Mouse (Mus musculus): Measurements from ENCODE around the gene Sipa1l3. TPM values are rescaled to one million over a fixed set of nuclear protein-coding genes. Genes with fewer than 3 reads are reported as not detected.

Gene Sipa1l3
- polyA plus RNA-seq, 1 experiment: 44.6 TPM

DNA sequence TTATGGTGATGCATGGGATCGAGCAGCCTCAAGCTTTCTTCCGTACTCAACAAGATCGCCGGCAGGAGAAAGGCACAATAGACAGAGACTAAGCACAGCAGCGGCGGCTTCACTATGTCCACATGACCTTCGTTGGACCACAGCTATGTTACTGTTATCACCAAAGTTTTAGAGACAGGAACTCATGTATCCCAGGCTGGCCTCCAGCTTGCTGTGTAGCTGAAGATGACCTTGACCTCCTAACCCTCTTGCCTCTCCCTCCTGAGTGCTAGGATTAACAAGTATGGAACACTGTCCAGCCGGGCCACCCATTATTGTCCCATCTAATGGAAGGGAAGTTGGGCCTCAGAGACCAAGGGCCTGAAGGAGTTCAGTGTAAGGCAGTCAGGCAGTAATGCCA, 177.6 kb downstream of the Sipa1l3 start:
- Histone ChIP-seq H3K27ac (ENCODE audit: insufficient read depth, low read depth, low read length) (no peak overlapping the region), H3K36me3 (ENCODE audit: control insufficient read depth, insufficient read depth, low read length) (no peaks in the 10 kb centered on the region), H3K4me1 (ENCODE audit: control insufficient read depth, insufficient read depth, low read length) (no peaks in the 10 kb centered on the region), H3K4me3 (ENCODE audit: insufficient read depth, low read depth, low read length) (no peak overlapping the region), H3K27me3 (replicated peaks; ENCODE audit: control insufficient read depth, insufficient read depth, low read length) (no peaks in the 10 kb centered on the region)
- TF ChIP-seq CTCF (conservative IDR thresholded peaks at IDR 0.05; ENCODE audit: insufficient read depth, insufficient read length, low read depth, low read length): no peak
- TF ChIP-seq POLR2A (IDR thresholded peaks at IDR 0.05; ENCODE audit: low read depth, low read length): no peak
- DNase-seq: no peak
- WGBS: 93% methylated on average over 8 of the region's 8 CpGs

GRCm38 (mm10) chr7:29340247-29340646, 178.2 kb downstream of the Sipa1l3 start:
- 83% methylated on average over 9 of the region's 9 CpGs for WGBS
- no peak overlapping the region for H3K4me3 ChIP-seq (ENCODE audit: insufficient read depth, low read depth, low read length)
- H3K4me1 ChIP-seq (ENCODE audit: control insufficient read depth, insufficient read depth, low read length): no peaks in the 10 kb centered on the region

DNA sequence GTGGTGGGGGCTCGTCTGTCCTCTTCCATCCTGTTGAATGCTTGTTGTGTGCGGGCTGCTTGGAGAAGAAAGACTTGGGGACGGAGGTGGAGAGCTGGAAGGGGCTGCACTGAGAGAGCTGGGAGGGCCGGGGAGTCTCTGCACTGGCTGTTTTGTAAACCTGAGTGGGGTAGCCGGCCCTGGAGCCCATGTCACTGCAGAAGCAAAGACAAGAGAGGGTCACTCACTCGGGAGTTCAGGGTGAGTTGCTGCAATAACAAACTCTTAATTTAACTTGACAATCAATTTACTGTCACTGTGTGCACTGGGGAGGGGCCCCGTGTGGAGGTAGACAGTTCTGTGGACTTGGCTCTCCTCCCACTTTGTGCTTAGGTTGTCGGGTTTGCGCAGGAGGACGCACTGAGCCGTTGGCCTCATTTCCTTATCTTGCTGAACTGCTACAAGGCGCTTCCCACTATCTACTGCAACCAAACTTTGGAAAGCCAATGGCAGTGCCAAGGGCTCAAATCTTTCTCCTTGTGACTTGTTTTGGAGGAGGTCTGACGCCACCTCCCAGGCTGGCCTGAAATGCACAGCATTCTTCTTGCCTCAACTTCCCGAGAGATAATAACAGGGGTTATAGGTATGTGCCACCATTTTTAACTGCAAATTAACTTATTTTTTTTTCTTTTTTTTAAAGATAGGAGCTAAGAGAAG, 179.3 kb downstream of the Sipa1l3 start:
- TF ChIP-seq POLR2A (IDR thresholded peaks at IDR 0.05; ENCODE audit: low read depth, low read length) (no peak), CTCF (conservative IDR thresholded peaks at IDR 0.05; ENCODE audit: insufficient read depth, insufficient read length, low read depth, low read length) (no peak)
- WGBS: 49% methylated on average over 14 of the region's 14 CpGs
- DNase-seq: no peak
- no peak overlapping the region for H3K4me3 ChIP-seq (ENCODE audit: insufficient read depth, low read depth, low read length)
- no peaks in the 10 kb centered on the region for H3K4me1 ChIP-seq (ENCODE audit: control insufficient read depth, insufficient read depth, low read length)
- H3K27me3 ChIP-seq (replicated peaks; ENCODE audit: control insufficient read depth, insufficient read depth, low read length): no peaks in the 10 kb centered on the region
- no peaks in the 10 kb centered on the region for H3K36me3 ChIP-seq (ENCODE audit: control insufficient read depth, insufficient read depth, low read length)
- H3K27ac ChIP-seq (ENCODE audit: insufficient read depth, low read depth, low read length): no peak overlapping the region

More at GRCm38 (mm10) chr7:29340247-29340646, 178.2 kb downstream of the Sipa1l3 start:
- no peaks in the 10 kb centered on the region for H3K36me3 ChIP-seq (ENCODE audit: control insufficient read depth, insufficient read depth, low read length)
- no peak for TF ChIP-seq POLR2A (IDR thresholded peaks at IDR 0.05; ENCODE audit: low read depth, low read length)
- no peak for TF ChIP-seq CTCF (conservative IDR thresholded peaks at IDR 0.05; ENCODE audit: insufficient read depth, insufficient read length, low read depth, low read length)
- H3K27ac ChIP-seq (ENCODE audit: insufficient read depth, low read depth, low read length): no peak overlapping the region
- DNase-seq: no peak
- no peaks in the 10 kb centered on the region for H3K27me3 ChIP-seq (replicated peaks; ENCODE audit: control insufficient read depth, insufficient read depth, low read length)

- DNase-seq: peak; percentile 73
- no peak overlapping the region for H3K27ac ChIP-seq (ENCODE audit: insufficient read depth, low read depth, low read length)
- no peaks in the 10 kb centered on the region for H3K27me3 ChIP-seq (replicated peaks; ENCODE audit: control insufficient read depth, insufficient read depth, low read length)
- whole genome bisulfite sequencing: 64% methylated on average over 9 of the region's 9 CpGs
- H3K36me3 ChIP-seq (ENCODE audit: control insufficient read depth, insufficient read depth, low read length): no peaks in the 10 kb centered on the region
- TF ChIP-seq POLR2A (IDR thresholded peaks at IDR 0.05; ENCODE audit: low read depth, low read length): no peak
- no peak overlapping the region for H3K4me3 ChIP-seq (ENCODE audit: insufficient read depth, low read depth, low read length)
- H3K4me1 ChIP-seq (ENCODE audit: control insufficient read depth, insufficient read depth, low read length): no peaks in the 10 kb centered on the region
Measured at GRCm38 (mm10) chr7:29338351-29338919, 180.0 kb downstream of the Sipa1l3 start.

- DNase-seq: no peak
- Histone ChIP-seq H3K4me3 (ENCODE audit: insufficient read depth, low read depth, low read length) (no peak overlapping the region), H3K27me3 (replicated peaks; ENCODE audit: control insufficient read depth, insufficient read depth, low read length) (no peaks in the 10 kb centered on the region), H3K4me1 (ENCODE audit: control insufficient read depth, insufficient read depth, low read length) (no peaks in the 10 kb centered on the region), H3K36me3 (ENCODE audit: control insufficient read depth, insufficient read depth, low read length) (no peaks in the 10 kb centered on the region), H3K27ac (ENCODE audit: insufficient read depth, low read depth, low read length) (no peak overlapping the region)
- TF ChIP-seq POLR2A (IDR thresholded peaks at IDR 0.05; ENCODE audit: low read depth, low read length) (no peak), CTCF (conservative IDR thresholded peaks at IDR 0.05; ENCODE audit: insufficient read depth, insufficient read length, low read depth, low read length) (no peak)
- WGBS: 86% methylated on average over 2 of the region's 2 CpGs
Measured at GRCm38 (mm10) chr7:29337766-29338165, 180.7 kb downstream of the Sipa1l3 start.

DNA sequence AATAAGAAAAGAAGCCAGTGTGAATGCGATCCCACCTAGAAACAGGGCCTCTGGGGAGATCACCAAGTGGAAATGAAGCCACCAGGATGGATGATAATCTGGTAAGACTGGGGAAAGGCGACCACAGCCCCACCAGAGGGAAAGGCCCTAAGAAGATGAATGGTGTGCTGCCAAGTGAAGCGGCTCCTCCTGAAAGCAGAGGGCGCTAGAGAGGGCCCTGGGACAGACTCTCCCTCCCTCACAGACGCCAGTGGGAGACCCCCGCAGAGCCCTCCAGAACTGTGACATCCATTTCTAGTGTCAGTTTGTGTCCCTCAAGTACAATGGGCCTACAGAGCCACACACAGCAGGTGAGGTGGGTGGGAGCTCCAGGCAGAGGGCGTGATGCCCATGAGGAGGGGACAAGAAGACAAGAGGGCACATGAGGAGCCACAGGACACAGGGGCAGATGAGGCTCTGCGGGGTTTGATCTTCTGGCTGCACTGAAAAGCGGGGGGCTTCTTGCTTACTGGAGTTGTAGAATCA, 181.6 kb downstream of the Sipa1l3 start:
- TF ChIP-seq CTCF (conservative IDR thresholded peaks at IDR 0.05; ENCODE audit: insufficient read depth, insufficient read length, low read depth, low read length): no peak
- 84% methylated on average over 9 of the region's 9 CpGs for WGBS
- no peaks in the 10 kb centered on the region for H3K27me3 ChIP-seq (replicated peaks; ENCODE audit: control insufficient read depth, insufficient read depth, low read length)
- no peak overlapping the region for H3K4me3 ChIP-seq (ENCODE audit: insufficient read depth, low read depth, low read length)
- no peak for DNase-seq
- H3K36me3 ChIP-seq (ENCODE audit: control insufficient read depth, insufficient read depth, low read length): no peaks in the 10 kb centered on the region
- no peaks in the 10 kb centered on the region for H3K4me1 ChIP-seq (ENCODE audit: control insufficient read depth, insufficient read depth, low read length)
- H3K27ac ChIP-seq (ENCODE audit: insufficient read depth, low read depth, low read length): no peak overlapping the region

- Histone ChIP-seq H3K36me3 (ENCODE audit: control insufficient read depth, insufficient read depth, low read length) (no peaks in the 10 kb centered on the region; the same call in 1 of the 2 replicates), H3K4me3 (ENCODE audit: insufficient read depth, low read depth, low read length) (no peak overlapping the region), H3K27ac (ENCODE audit: insufficient read depth, low read depth, low read length) (no peak overlapping the region), H3K4me1 (ENCODE audit: control insufficient read depth, insufficient read depth, low read length) (no peaks in the 10 kb centered on the region), H3K27me3 (replicated peaks; ENCODE audit: control insufficient read depth, insufficient read depth, low read length) (no peaks in the 10 kb centered on the region)
- no peak for DNase-seq
- TF ChIP-seq CTCF (conservative IDR thresholded peaks at IDR 0.05; ENCODE audit: insufficient read depth, insufficient read length, low read depth, low read length) (no peak), POLR2A (IDR thresholded peaks at IDR 0.05; ENCODE audit: low read depth, low read length) (no peak)
- 89% methylated on average over 6 of the region's 6 CpGs for WGBS
Measured at GRCm38 (mm10) chr7:29335841-29336671, 182.4 kb downstream of the Sipa1l3 start.

Data from kidney, adult 2 months (tissue).